Mouse (Mus musculus): ENCODE data around the gene Lif. TPM values are rescaled to one million over a fixed set of nuclear protein-coding genes. Genes with fewer than 3 reads are reported as not detected.

Lif gene
- total RNA-seq, 2 experiments from 2014 or later, result 1.3 to 2.1 TPM

GRCm38 (mm10) chr11:4294495-4295351, 37.4 kb downstream of the Lif start:
- no peak for DNase-seq (ENCODE audit: extremely low spot score in 1 of 2, low spot score in 1 of 2)

GRCm38 (mm10) chr11:4296610-4297275, 39.4 kb downstream of the Lif start:
- DNase-seq (ENCODE audit: extremely low spot score in 1 of 2, low spot score in 1 of 2), result no peak

GRCm38 (mm10) chr11:4297753-4298152, 40.4 kb downstream of the Lif start:
- no peak for DNase-seq (ENCODE audit: extremely low spot score in 1 of 2, low spot score in 1 of 2)

GRCm38 (mm10) chr11:4298615-4299014, 41.3 kb downstream of the Lif start:
- no peak for DNase-seq (ENCODE audit: extremely low spot score in 1 of 2, low spot score in 1 of 2)

GRCm38 (mm10) chr11:4299191-4299590, 41.8 kb downstream of the Lif start:
- no peak for DNase-seq (ENCODE audit: extremely low spot score in 1 of 2, low spot score in 1 of 2)

- DNase-seq (ENCODE audit: extremely low spot score in 1 of 2, low spot score in 1 of 2), result no peak
Observed at GRCm38 (mm10) chr11:4299735-4300474, 42.5 kb downstream of the Lif start.

GRCm38 (mm10) chr11:4300683-4301082, 43.3 kb downstream of the Lif start:
- DNase-seq (ENCODE audit: extremely low spot score in 1 of 2, low spot score in 1 of 2), result no peak

GRCm38 (mm10) chr11:4302363-4302913, 45.1 kb downstream of the Lif start:
- no peak for DNase-seq (ENCODE audit: extremely low spot score in 1 of 2, low spot score in 1 of 2)

GRCm38 (mm10) chr11:4303033-4303432, 45.7 kb downstream of the Lif start:
- no peak for DNase-seq (ENCODE audit: extremely low spot score in 1 of 2, low spot score in 1 of 2)

GRCm38 (mm10) chr11:4304203-4304602, 46.8 kb downstream of the Lif start:
- DNase-seq (ENCODE audit: extremely low spot score in 1 of 2, low spot score in 1 of 2), result no peak

GRCm38 (mm10) chr11:4305090-4305489, 47.7 kb downstream of the Lif start:
- DNase-seq (ENCODE audit: extremely low spot score in 1 of 2, low spot score in 1 of 2), result no peak

- no peak for DNase-seq (ENCODE audit: extremely low spot score in 1 of 2, low spot score in 1 of 2)
Observed at GRCm38 (mm10) chr11:4306086-4306485, 48.7 kb downstream of the Lif start.

- DNase-seq (ENCODE audit: extremely low spot score in 1 of 2, low spot score in 1 of 2), result no peak
Observed at GRCm38 (mm10) chr11:4308060-4308513, 50.7 kb downstream of the Lif start.

GRCm38 (mm10) chr11:4308514-4309450, 51.4 kb downstream of the Lif start:
- no peak for DNase-seq (ENCODE audit: extremely low spot score in 1 of 2, low spot score in 1 of 2)

GRCm38 (mm10) chr11:4309613-4310012, 52.3 kb downstream of the Lif start:
- DNase-seq (ENCODE audit: extremely low spot score in 1 of 2, low spot score in 1 of 2), result no peak

GRCm38 (mm10) chr11:4310324-4310723, 53.0 kb downstream of the Lif start:
- DNase-seq (ENCODE audit: extremely low spot score in 1 of 2, low spot score in 1 of 2), result no peak

GRCm38 (mm10) chr11:4312180-4312579, 54.8 kb downstream of the Lif start:
- DNase-seq (ENCODE audit: extremely low spot score in 1 of 2, low spot score in 1 of 2), result no peak

GRCm38 (mm10) chr11:4317287-4317686, 59.9 kb downstream of the Lif start:
- DNase-seq (ENCODE audit: extremely low spot score in 1 of 2, low spot score in 1 of 2), result no peak

- DNase-seq (ENCODE audit: extremely low spot score in 1 of 2, low spot score in 1 of 2), result no peak
Observed at GRCm38 (mm10) chr11:4318011-4318410, 60.7 kb downstream of the Lif start.
